Mouse (Mus musculus) liver, embryonic 14.5 days (tissue): Measurements from ENCODE around the gene Eif2b4.

ENCODE experiments used
- CTCF ChIP-seq: IDR thresholded peaks from 2 replicates; pipeline ENCODE4 v1.5.1; 2016; ENCODE audit warnings: antibody characterized with exemption, low read depth, control low read depth
- EP300 ChIP-seq: IDR thresholded peaks from 2 replicates; pipeline ENCODE4 v1.6.1; 2016; ENCODE audit warnings: antibody characterized with exemption, low read depth

GRCm38 (mm10) chr5:31226641-31227040 is 33.4 kb upstream of the Eif2b4 start:
- no peak for TF ChIP-seq CTCF
- no peak for TF ChIP-seq EP300
